Mouse (Mus musculus) lung, embryonic 15.5 days (tissue): ENCODE data around the gene Obscn. TPM values are rescaled to one million over a fixed set of nuclear protein-coding genes. Genes with fewer than 3 reads are reported as not detected.

Experiments used
- ATAC-seq: fragments of 200-750 bp; cut with Nextera tagmentation; 2 replicates; pipeline ENCODE4 v1.8.0; 2017; ENCODE audit warnings: moderate number of reproducible peaks, borderline replicate concordance; ENCODE audit not compliant: low FRiP score, low TSS enrichment; ENCODE audit errors: extremely low read depth
- H3K27ac ChIP-seq: fragments of 300-500 bp; sonication (generic); 2 replicates; pipeline ENCODE4 v1.5.1; 2015; ENCODE audit warnings: moderate library complexity, mild to moderate bottlenecking, inconsistent platforms
- H3K27me3 ChIP-seq: fragments of 300-500 bp; sonication (generic); 2 replicates; pipeline ENCODE4 v1.6.1; 2015; ENCODE audit warnings: inconsistent platforms
- H3K36me3 ChIP-seq: fragments of 300-500 bp; sonication (generic); 2 replicates; pipeline ENCODE4 v1.6.1; 2015; ENCODE audit warnings: inconsistent platforms
- H3K4me1 ChIP-seq: fragments of 300-500 bp; sonication (generic); 2 replicates; pipeline ENCODE4 v1.6.1; 2015; ENCODE audit warnings: inconsistent platforms
- H3K4me2 ChIP-seq: fragments of 300-500 bp; sonication (generic); 2 replicates; pipeline ENCODE4 v1.6.1; 2015; ENCODE audit warnings: inconsistent platforms, mild to moderate bottlenecking, moderate library complexity
- H3K4me3 ChIP-seq: fragments of 300-500 bp; sonication (generic); 2 replicates; pipeline ENCODE4 v1.5.1; 2015; ENCODE audit warnings: mild to moderate bottlenecking, inconsistent platforms
- H3K9ac ChIP-seq: fragments of 300-500 bp; sonication (generic); 2 replicates; pipeline ENCODE4 v1.6.1; 2015; ENCODE audit warnings: inconsistent platforms
- H3K9me3 ChIP-seq: fragments of 300-500 bp; sonication (generic); 2 replicates; pipeline ENCODE4 v1.6.1; 2016; ENCODE audit warnings: inconsistent platforms
- WGBS: fragments of 180-500 bp; shearing (Covaris S2); methylation state at CpG from one replicate; pipeline ENCODE4 v1.1.7; 2015; 5-methylcytosine and 5-hydroxymethylcytosine counted together
- polyA plus RNA-seq: library from polyadenylated mRNA; unstranded; fragments of >200 nt; fragmentation: Nextera tagmentation; extraction: Ambion mirVana; gene quantifications from 2 replicates; pipeline ENCODE4 v1.2.1, GENCODE M21; 2015

Gene Obscn
- polyA plus RNA-seq, 1 experiment from 2014 or later = 3.0 TPM

DNA sequence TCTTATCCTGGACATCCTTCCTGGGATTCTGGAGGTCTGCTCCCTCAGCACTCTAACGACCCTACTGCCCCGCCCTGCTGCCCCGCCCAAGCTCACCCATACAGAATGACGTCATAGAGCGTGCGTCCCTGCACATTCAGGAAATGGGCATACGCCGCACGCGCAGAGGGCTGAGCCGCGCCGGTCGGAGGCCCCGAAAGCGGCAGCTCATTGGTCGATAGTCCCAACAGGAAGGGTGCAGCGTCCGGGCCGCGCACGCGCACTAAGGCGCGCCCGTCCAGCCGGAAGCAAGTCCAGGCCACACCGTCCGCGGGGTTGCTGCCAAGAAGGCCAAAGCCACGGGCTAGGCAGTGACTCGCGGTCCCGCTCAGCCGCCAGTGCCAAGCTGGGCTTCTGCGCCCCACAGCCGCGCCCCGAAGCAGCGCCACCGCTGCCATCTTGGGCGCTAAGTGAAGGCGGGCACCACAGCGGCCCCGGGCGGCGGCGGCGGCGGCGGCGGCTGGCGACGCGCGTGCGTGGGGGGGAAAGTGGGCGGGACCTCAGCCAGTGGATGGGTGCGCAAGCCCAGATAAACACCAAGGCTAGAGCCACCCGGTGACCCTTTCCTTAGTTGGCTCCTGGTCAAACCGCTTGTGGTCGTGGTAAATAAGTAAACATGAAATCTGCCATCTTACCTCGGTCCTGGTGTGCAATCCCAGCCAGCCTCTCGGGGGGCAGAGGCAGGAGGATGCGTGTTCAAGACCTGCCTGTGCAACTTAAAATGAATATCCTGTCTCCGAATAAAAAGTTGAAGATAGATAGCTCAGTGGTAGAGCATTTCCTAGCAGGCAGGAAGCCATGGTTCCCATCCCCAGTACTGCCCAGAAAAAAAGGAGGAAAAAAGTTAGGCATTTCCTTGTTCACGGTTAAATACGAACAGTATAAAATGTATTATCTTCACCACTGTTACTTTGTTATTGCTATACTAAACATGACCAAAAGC is 27.3 kb upstream of the Obscn start, which contains the start of gene Iba57:
Gene Iba57, minus strand, starts transcription at position 485 of the 982 bp plus-strand sequence.
- Histone ChIP-seq H3K9me3 (no peaks in the 10 kb centered on the region), H3K9ac (peak within 1 kb of the TSS; percentile 83), H3K27ac (peak within 1 kb of the TSS; percentile 100), H3K36me3 (0 out of 2 replicates have a peak, but pooled peaks cover under 1% of the 10 kb centered on the region), H3K4me3 (peak within 1 kb of the TSS; percentile 83), H3K27me3 (no peaks in the 10 kb centered on the region), H3K4me1 (peaks cover 17% of the 10 kb centered on the region), H3K4me2 (peak within 1 kb of the TSS; percentile 70)
- WGBS = 2% methylated on average over 67 of the region's 68 CpGs
- ATAC-seq = peak; percentile 99

DNA sequence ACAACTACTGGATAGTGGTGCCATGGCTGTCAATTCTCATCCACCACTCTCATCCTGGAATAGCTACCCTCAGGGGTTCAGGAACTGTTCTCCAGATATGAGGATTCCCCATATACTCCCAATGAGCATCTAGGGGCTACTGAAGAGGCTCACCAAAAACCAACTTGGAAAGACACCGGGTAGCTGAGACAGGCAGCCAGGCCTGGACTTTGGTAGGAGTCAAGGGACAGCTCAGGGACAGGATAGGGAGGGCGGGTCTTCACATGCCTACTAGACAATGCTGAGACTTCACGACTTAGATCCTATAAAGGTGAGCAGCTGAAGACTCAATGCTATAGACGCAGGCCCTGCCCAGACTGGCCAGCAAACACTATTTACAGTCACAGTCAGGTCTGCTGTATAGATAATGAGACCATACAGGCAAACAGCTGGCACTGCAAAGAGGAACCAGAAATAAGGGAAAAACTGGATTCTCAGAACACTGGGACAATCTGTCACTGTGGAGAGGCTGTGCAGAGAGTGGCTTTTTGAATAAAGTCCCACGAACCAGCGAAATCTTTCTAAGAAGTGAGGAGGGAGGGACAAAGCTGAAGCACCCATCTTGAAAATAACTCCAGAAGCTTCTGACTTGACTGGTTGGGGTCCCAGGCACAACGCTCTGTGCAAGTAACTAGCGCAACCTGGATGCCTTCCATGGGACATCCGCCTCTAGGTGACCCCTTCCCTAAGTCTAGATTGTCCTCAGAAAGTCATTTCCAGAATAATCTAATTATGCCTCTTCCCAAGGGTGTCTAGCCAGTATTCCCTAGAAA is 26.4 kb upstream of the Obscn start:
- H3K4me2 ChIP-seq = peak overlapping the region; percentile 70
- H3K4me1 ChIP-seq = peaks cover 17% of the 10 kb centered on the region
- H3K27me3 ChIP-seq = no peaks in the 10 kb centered on the region
- peak overlapping the region; percentile 83 for H3K4me3 ChIP-seq
- peaks cover 9% of the 10 kb centered on the region; the same call in 1 of the 2 replicates for H3K36me3 ChIP-seq
- 47% methylated on average over 9 of the region's 9 CpGs for WGBS
- no peaks in the 10 kb centered on the region for H3K9me3 ChIP-seq
- peak overlapping the region; percentile 60; the same call in 1 of the 2 replicates for H3K27ac ChIP-seq
- ATAC-seq = no peak
- H3K9ac ChIP-seq = peak overlapping the region; percentile 83

DNA sequence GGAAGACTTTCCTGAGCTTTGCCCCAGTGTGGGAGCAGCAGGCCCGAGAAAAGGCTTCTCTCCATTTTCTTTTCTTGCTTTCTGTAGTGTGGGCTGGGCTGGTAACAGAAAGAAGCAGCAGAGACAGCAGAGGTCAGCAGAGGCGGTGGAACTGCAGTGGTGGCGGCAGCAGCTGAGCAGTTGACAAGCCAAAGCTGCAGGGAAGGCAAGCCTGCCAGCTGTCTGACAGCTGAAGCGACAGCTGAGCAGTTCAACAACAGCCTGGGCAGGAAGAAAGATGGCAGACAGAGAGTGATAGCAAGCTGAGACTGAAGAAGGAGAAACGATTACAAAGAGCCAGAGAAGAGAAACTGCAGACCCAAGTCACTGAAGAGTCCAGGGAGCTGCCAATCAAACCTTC is 25.2 kb upstream of the Obscn start:
- H3K4me1 ChIP-seq = peaks cover 17% of the 10 kb centered on the region
- no peaks in the 10 kb centered on the region for H3K9me3 ChIP-seq
- H3K27me3 ChIP-seq = no peaks in the 10 kb centered on the region
- no peak overlapping the region for H3K4me2 ChIP-seq
- no peak for ATAC-seq
- no peak overlapping the region for H3K9ac ChIP-seq
- peaks cover 9% of the 10 kb centered on the region; the same call in 1 of the 2 replicates for H3K36me3 ChIP-seq
- H3K4me3 ChIP-seq = no peak overlapping the region
- no peak overlapping the region for H3K27ac ChIP-seq
- WGBS = 48% methylated on average over 5 of the region's 5 CpGs

DNA sequence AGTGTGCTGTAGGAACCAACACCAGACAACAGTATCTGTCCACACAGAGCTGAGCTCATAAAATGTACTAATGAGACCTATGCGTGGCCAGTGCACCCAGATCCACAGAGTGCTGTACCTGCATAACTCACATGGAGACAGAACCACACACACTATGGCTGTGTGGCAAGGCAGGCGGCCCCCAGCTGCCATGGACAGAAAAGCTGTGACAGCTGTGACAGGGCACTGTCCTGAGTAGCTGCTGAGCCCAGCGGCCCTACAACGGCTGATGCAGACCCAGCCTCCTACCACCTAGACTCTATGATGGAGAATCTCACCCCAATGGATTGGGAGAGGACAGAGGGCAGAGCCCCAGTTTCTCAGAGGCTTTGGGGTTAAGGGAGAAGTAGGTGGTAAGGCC is 23.4 kb upstream of the Obscn start:
- Histone ChIP-seq H3K36me3 (peaks cover 11% of the 10 kb centered on the region; the same call in 1 of the 2 replicates), H3K27me3 (no peaks in the 10 kb centered on the region), H3K9me3 (no peaks in the 10 kb centered on the region), H3K4me3 (no peak overlapping the region), H3K27ac (no peak overlapping the region), H3K4me1 (peaks cover 17% of the 10 kb centered on the region), H3K9ac (no peak overlapping the region), H3K4me2 (no peak overlapping the region)
- 85% methylated on average over 4 of the region's 4 CpGs for WGBS
- ATAC-seq = no peak

DNA sequence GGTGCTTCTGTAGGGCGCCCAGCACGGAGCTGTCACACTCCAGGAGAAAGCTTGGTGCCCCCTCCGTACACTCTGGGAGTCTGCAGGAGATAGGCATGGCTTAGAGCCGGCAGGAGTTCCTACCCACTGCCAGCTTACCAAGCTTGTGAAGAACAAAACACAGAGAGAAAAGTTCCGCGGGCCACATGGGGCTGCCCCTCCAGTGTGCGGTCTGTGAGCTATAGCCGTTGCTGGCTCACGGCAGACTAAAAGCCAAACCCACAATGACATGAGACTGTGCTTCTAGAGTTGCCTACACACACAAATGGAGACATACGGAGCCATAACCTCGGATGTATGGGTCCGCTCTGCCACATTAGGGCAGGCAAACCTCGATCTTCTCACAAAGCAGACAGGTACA is 22.9 kb upstream of the Obscn start:
- ATAC-seq = no peak
- no peak overlapping the region for H3K9ac ChIP-seq
- H3K27me3 ChIP-seq = no peaks in the 10 kb centered on the region
- peaks cover 11% of the 10 kb centered on the region; the same call in 1 of the 2 replicates for H3K36me3 ChIP-seq
- no peaks in the 10 kb centered on the region for H3K9me3 ChIP-seq
- no peak overlapping the region for H3K27ac ChIP-seq
- peaks cover 14% of the 10 kb centered on the region for H3K4me1 ChIP-seq
- 89% methylated on average over 13 of the region's 13 CpGs for WGBS
- H3K4me2 ChIP-seq = no peak overlapping the region
- no peak overlapping the region for H3K4me3 ChIP-seq

DNA sequence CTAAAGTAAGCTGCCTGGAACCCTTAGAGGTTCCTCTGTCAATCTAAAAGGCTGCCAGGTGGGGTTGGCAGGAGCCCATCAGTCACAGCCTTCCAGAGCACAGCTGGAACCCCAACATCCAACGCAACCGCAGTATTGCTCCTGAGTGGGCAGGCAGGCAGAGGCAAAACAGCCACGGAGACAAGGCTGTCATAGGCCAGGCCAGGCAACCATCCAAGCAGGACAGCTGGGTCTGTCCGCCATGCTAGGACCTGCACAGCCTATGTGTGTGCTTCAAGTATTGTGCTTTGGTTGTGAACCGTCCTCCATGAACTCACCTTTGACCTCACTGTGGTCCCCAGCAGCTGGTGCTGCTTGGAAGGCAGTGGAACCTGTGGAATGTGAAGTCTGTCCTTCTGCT is 19.7 kb upstream of the Obscn start:
- Histone ChIP-seq H3K36me3 (peaks cover 11% of the 10 kb centered on the region; the same call in 1 of the 2 replicates), H3K27ac (no peak overlapping the region), H3K4me2 (no peak overlapping the region), H3K9me3 (no peaks in the 10 kb centered on the region), H3K4me1 (no peaks in the 10 kb centered on the region), H3K9ac (no peak overlapping the region), H3K27me3 (no peaks in the 10 kb centered on the region), H3K4me3 (no peak overlapping the region)
- no peak for ATAC-seq
- 93% methylated on average over 5 of the region's 5 CpGs for WGBS

DNA sequence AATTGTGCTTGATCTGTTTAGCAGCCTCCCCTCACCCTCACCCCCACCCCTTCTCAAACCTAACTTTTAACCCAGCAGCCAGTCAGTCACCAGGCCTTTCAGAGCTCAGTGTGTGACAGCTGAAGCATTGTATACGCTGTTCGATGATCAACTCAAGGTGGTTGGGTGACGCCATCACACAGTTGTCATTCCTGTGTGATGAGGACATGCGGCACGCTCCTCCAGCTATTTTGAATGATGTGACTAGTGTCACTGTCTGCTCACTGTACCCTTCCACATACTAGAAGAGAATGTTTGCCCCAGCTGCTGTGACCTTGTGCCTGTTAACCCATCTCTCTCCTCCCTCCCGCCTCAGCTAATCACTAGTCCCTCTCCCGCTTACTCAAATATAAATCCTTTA is 18.0 kb upstream of the Obscn start:
- ATAC-seq = no peak
- peaks cover 11% of the 10 kb centered on the region; the same call in 1 of the 2 replicates for H3K36me3 ChIP-seq
- H3K27ac ChIP-seq = no peak overlapping the region
- no peaks in the 10 kb centered on the region for H3K27me3 ChIP-seq
- 56% methylated on average over 7 of the region's 7 CpGs for WGBS
- H3K4me1 ChIP-seq = no peaks in the 10 kb centered on the region
- no peaks in the 10 kb centered on the region for H3K9me3 ChIP-seq
- no peak overlapping the region for H3K4me3 ChIP-seq
- H3K4me2 ChIP-seq = no peak overlapping the region
- H3K9ac ChIP-seq = no peak overlapping the region

DNA sequence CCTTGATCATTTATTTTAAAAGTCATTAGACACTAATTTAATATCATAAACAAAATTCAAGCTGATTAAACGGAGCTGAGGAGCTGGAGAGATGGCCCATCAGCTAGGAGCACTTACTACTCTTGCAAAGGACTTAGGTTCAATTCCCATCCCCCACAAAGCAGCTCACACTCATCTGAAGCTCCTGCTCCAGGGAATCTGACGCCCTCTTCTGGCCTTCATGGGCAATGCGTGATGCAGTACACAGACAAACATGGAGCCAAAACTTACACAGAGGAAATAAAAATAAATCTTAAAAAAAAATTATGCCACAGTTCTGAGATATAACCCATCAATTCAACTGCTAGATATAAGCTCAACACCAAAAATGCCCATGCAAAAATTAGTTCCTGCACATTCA is 15.5 kb upstream of the Obscn start:
- Histone ChIP-seq H3K4me3 (no peak overlapping the region), H3K27me3 (no peaks in the 10 kb centered on the region), H3K9me3 (no peaks in the 10 kb centered on the region), H3K27ac (no peak overlapping the region), H3K9ac (no peak overlapping the region), H3K4me2 (no peak overlapping the region), H3K36me3 (0 out of 2 replicates have a peak, but pooled peaks cover 2% of the 10 kb centered on the region), H3K4me1 (no peaks in the 10 kb centered on the region)
- no peak for ATAC-seq
- 28% methylated on average over 3 of the region's 3 CpGs for WGBS

DNA sequence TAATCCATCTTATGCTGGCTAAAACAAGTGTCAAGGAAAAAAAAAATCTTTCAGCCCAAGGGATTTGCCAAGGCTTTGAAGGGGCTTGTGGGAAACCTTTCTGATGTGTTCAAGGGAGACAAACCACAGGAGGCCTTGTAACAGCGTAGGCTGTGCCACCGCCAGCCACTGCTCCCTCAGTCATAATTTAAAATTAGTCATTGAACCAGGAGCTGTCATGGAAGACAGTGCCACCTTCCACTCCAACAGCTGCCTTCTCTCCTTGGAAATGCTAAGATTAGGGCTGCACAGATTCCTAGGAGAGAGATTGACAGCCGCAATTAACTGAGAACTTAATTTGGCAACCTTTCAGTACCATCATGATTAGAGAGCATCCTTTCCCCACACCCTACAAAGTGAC is 13.1 kb upstream of the Obscn start:
- H3K9ac ChIP-seq = no peak overlapping the region
- H3K27me3 ChIP-seq = no peaks in the 10 kb centered on the region
- no peak overlapping the region for H3K27ac ChIP-seq
- no peak overlapping the region for H3K4me2 ChIP-seq
- WGBS = 42% methylated on average over 3 of the region's 3 CpGs
- no peaks in the 10 kb centered on the region for H3K4me1 ChIP-seq
- ATAC-seq = no peak
- no peaks in the 10 kb centered on the region for H3K36me3 ChIP-seq
- H3K4me3 ChIP-seq = no peak overlapping the region
- no peaks in the 10 kb centered on the region for H3K9me3 ChIP-seq

DNA sequence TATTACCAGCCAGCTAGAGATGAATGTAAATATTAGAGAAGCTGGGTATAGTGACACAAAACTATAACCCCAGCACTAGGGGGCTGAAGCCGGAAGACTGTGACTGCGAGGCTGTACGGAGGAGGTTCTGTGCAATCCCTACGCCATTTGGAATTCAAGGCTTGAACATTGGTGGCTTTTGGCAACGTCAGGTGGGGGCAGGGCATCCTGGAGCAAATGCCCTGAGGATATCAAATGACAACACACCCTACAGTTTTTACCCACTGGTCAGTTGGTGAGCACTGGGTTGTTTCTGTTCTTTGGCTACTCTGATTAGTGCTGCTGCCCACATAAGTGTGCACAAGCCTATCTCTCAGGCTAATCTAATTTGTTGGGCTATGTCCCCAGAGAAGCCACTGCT is 6.8 kb upstream of the Obscn start:
- Histone ChIP-seq H3K27me3 (peaks cover 4% of the 10 kb centered on the region), H3K4me3 (no peak overlapping the region), H3K36me3 (no peaks in the 10 kb centered on the region), H3K4me1 (no peaks in the 10 kb centered on the region), H3K4me2 (no peak overlapping the region), H3K27ac (no peak overlapping the region), H3K9me3 (no peaks in the 10 kb centered on the region), H3K9ac (no peak overlapping the region)
- no peak for ATAC-seq
- 71% methylated on average over 5 of the region's 5 CpGs for WGBS

DNA sequence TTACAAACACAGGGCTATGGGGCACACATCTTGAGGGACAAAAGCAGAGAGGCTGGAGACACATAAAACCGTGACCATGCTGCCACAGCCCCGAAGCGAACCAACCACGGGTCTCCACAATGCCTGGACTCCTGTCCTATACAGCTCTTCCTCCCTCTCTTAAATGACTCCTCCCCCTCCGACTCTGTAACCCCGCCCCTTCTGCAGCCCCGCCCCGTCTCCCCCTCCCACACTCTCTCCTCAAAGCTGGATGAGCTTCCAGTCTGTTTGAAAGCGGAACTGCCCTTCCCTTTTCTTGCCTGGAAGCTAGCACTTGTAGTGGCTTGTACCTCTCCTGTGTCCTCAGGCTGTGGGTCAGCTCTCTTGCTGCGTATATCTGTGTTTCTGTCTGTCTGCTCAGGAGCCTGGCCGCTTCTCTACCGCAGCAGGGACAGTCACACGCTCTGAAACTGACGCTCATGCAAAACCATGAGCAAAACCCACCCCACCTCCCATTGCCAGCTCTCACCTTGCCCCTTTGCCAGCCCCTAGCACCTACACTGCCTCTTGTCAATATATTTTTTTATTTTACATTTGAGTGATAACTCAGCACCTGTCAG is 5.7 kb upstream of the Obscn start:
- no peak overlapping the region for H3K4me3 ChIP-seq
- WGBS = 8% methylated on average over 14 of the region's 14 CpGs

More for the DNA sequence above, 5.7 kb upstream of the Obscn start:
- peak overlapping the region; percentile 46; the same call in 1 of the 2 replicates for H3K4me2 ChIP-seq
- ATAC-seq = 0 out of 2 replicates have a peak, but pooled peaks have one; percentile 35
- peaks cover 15% of the 10 kb centered on the region for H3K27me3 ChIP-seq
- H3K9me3 ChIP-seq = no peaks in the 10 kb centered on the region
- no peak overlapping the region for H3K9ac ChIP-seq
- no peaks in the 10 kb centered on the region for H3K36me3 ChIP-seq
- H3K4me1 ChIP-seq = no peaks in the 10 kb centered on the region
- H3K27ac ChIP-seq = no peak overlapping the region
